Mouse (Mus musculus) spleen, adult 2 months (tissue): ENCODE results near the gene Pced1b.

Experiments used
- CTCF ChIP-seq: fragments of 200-500 bp; IDR thresholded peaks from 2 replicates; pipeline ENCODE4 v1.5.1; 2011; ENCODE audit warnings: mild to moderate bottlenecking, inconsistent platforms; ENCODE audit not compliant: insufficient read depth, insufficient read length, insufficient replicate concordance; ENCODE audit errors: extremely low read depth
- POLR2A ChIP-seq: fragments of 200-500 bp; IDR thresholded peaks from 2 replicates; pipeline ENCODE4 v1.6.1; 2011; ENCODE audit warnings: low read depth, low read length, inconsistent platforms

DNA sequence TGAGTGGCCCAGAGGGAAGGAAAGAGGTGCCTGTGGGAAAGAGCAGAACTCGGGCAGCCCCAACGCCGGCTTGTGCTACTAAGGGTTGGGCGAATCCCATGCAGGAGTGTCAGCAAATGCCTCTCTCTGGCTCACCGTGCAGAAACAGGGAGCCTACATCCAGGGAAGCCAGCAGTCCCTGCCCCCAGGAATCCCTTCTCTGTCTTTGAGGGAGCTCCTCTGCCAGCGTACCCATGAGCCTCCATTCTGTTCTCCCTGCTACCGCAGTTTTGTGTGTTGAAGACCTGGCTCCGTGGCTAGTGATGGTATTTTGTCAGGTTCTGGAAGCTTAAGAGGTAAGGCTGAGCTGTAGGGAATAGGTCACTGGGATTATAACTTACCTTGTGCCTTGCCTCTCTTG, 33.2 kb downstream of the Pced1b start:
- TF ChIP-seq CTCF: no peak
- TF ChIP-seq POLR2A: no peak
